ENCODE assay signal across 8 mouse cellular contexts in genomic region chr7:140154218-140154927, GRCm38 (mm10). TPM values are rescaled to one million over a fixed set of nuclear protein-coding genes. Genes with fewer than 3 reads are reported as not detected.
A peak's percentile ranks its signal among the peaks of the same experiment; 100 is the strongest.
DNase-seq lines count a peak whose midpoint lies in the region; ATAC-seq and TF ChIP-seq lines count a peak whose summit lies in the region.

Gene Sprn, minus strand, starts transcription at chr7:140154877.

- peak; percentile 28 for DNase-seq in ES-CJ7 (ENCODE audit: low read depth, low spot score)
- peak; percentile 75 to 79 for DNase-seq in cerebellum, adult 18-20 months
- DNase-seq in layer of hippocampus, postnatal 10 days (ENCODE audit: low spot score in 2 of 2) = peak; percentile 66 to 74
- peak; percentile 74 for DNase-seq in midbrain, postnatal 0 days (ENCODE audit: low spot score)
- DNase-seq in urinary bladder, adult 18-20 months (ENCODE audit: low spot score in 2 of 2) = no peak
- DNase-seq in gastrocnemius, adult 18-20 months (ENCODE audit: low spot score) = no peak

- peak within 1 kb of the TSS; percentile 70 for H3K9ac ChIP-seq in forebrain, embryonic 16.5 days (replicated peaks; ENCODE audit: low read depth, low read length)
- H3K9ac ChIP-seq in midbrain, postnatal 0 days (replicated peaks; ENCODE audit: low read length, poor library complexity, severe bottlenecking) = peak within 1 kb of the TSS; percentile 82

- peak within 1 kb of the TSS; percentile 42; the same call in 1 of the 2 replicates for H3K27ac ChIP-seq in forebrain, embryonic 16.5 days (ENCODE audit: low read length)
- peak within 1 kb of the TSS; percentile 92 for H3K27ac ChIP-seq in midbrain, postnatal 0 days (ENCODE audit: low read depth, low read length)

- peak within 1 kb of the TSS; percentile 67 for H3K4me2 ChIP-seq in forebrain, embryonic 16.5 days (ENCODE audit: low read length)
- H3K4me2 ChIP-seq in midbrain, postnatal 0 days (ENCODE audit: low read depth, low read length, poor library complexity, severe bottlenecking) = peak within 1 kb of the TSS; percentile 80

- peaks cover 14% of the 10 kb centered on the region for H3K4me1 ChIP-seq in forebrain, embryonic 16.5 days (replicated peaks; ENCODE audit: control insufficient read depth, insufficient read depth, low read length)
- peaks cover 19% of the 10 kb centered on the region; the same call in 1 of the 2 replicates for H3K4me1 ChIP-seq in midbrain, postnatal 0 days (ENCODE audit: insufficient read depth, low read length)

- no peaks in the 10 kb centered on the region for H3K9me3 ChIP-seq in forebrain, embryonic 16.5 days (ENCODE audit: control insufficient read depth, low read length)
- no peaks in the 10 kb centered on the region for H3K9me3 ChIP-seq in midbrain, postnatal 0 days (ENCODE audit: low read length)

- peak; percentile 89 for ATAC-seq in forebrain, embryonic 16.5 days
- peak; percentile 87 for ATAC-seq in midbrain, postnatal 0 days (ENCODE audit: low FRiP score)
- no peak for ATAC-seq in inflammation-experienced regulatory T-cells, adult 6 months

- no peaks in the 10 kb centered on the region for H3K36me3 ChIP-seq in forebrain, embryonic 16.5 days (ENCODE audit: control insufficient read depth, insufficient read depth)
- no peaks in the 10 kb centered on the region for H3K36me3 ChIP-seq in midbrain, postnatal 0 days (ENCODE audit: insufficient read depth, low read length)

- no peaks in the 10 kb centered on the region for H3K27me3 ChIP-seq in forebrain, embryonic 16.5 days (replicated peaks; ENCODE audit: control insufficient read depth, insufficient read depth, low read length)
- H3K27me3 ChIP-seq in midbrain, postnatal 0 days (ENCODE audit: insufficient read depth, low read length) = no peaks in the 10 kb centered on the region

- no peak for TF ChIP-seq CTCF in midbrain, postnatal 0 days (IDR thresholded peaks at IDR 0.05)

- H3K4me3 ChIP-seq in forebrain, embryonic 16.5 days (replicated peaks; ENCODE audit: low read length) = peak within 1 kb of the TSS; percentile 50
- peak within 1 kb of the TSS; percentile 49 for H3K4me3 ChIP-seq in midbrain, postnatal 0 days (ENCODE audit: low read depth, low read length)

- WGBS in forebrain, embryonic 16.5 days = 2% methylated on average over 28 of the region's 28 CpGs
- WGBS in midbrain, postnatal 0 days = under 1% methylated on average over 28 of the region's 28 CpGs

RNA-seq across cellular contexts. Expression of gene Sprn, which starts in this region (rescaled TPM):
- polyA plus RNA-seq in forebrain, embryonic 16.5 days (2015; fragmentation: Nextera tagmentation; extraction: Ambion mirVana) = 15.7 and 19.1 TPM in 2 replicates
- total RNA-seq in layer of hippocampus, postnatal 10 days (2021) = 100 to 1,000 TPM; 145 to 155 TPM
- 63.9 and 70.5 TPM in 2 replicates for total RNA-seq in midbrain, postnatal 0 days (2014; rRNA removed)
- 34.9 and 38.3 TPM in 2 replicates for polyA plus RNA-seq in midbrain, postnatal 0 days (2015; fragmentation: Nextera tagmentation; extraction: Ambion mirVana)
- polyA plus RNA-seq in inflammation-experienced regulatory T-cells, adult 6 months (2017; shearing (Covaris generic)) = not detected
- under 1 TPM in 1 of 2 experiments, not detected in 1; 0.07 TPM for total RNA-seq in gastrocnemius, adult 18-20 months (2021)

Comparison
In these comparisons a context has a peak if more than half of its experiments do, and no peak if none do; other contexts are left out.
1. RNA of gene Sprn (total RNA-seq): 145 to 155 TPM in layer of hippocampus, postnatal 10 days and 63.9 to 70.5 TPM in midbrain, postnatal 0 days; 0.07 TPM in gastrocnemius, adult 18-20 months; every median in the first group is over 10 times any median in the second.
2. RNA of gene Sprn (polyA plus RNA-seq): 34.9 to 38.3 TPM in midbrain, postnatal 0 days and 15.7 to 19.1 TPM in forebrain, embryonic 16.5 days; not detected in inflammation-experienced regulatory T-cells, adult 6 months; every median in the first group is over 10 times any median in the second.
3. DNase-seq: peak in ES-CJ7 (single experiment), cerebellum, adult 18-20 months (2 of 2), layer of hippocampus, postnatal 10 days (2 of 2) and midbrain, postnatal 0 days (single experiment); none in urinary bladder, adult 18-20 months (0 of 2) and gastrocnemius, adult 18-20 months (single experiment).